Mouse (Mus musculus) megakaryocyte-erythroid progenitor cell, adult 5-6 weeks (primary cell): ENCODE data around the gene Reck. TPM values are rescaled to one million over a fixed set of nuclear protein-coding genes. Genes with fewer than 3 reads are reported as not detected.

Source experiments
- ATAC-seq: replicated peaks from 2 replicates; pipeline ENCODE4 v1.8.0; 2016; ENCODE audit warnings: mild to moderate bottlenecking, inconsistent platforms; ENCODE audit not compliant: severe bottlenecking, poor library complexity, low FRiP score, low TSS enrichment
- total RNA-seq, 2 experiments: library from RNA; stranded (forward) in 1 of 2; stranded (reverse) in 1 of 2; fragments of 200-1000, 215-1000 nt in 1 of 2; fragments of >200 nt in 1 of 2; fragmentation: Nextera tagmentation in 1 of 2; gene quantifications; 2 replicates each; pipeline ENCODE4 v1.2.3; 2014 to 2017

Gene Reck
- total RNA-seq (2014; fragmentation: Nextera tagmentation) (0.20 TPM in 1 of 2 replicates, not detected in the other), total RNA-seq (2017) (0.61 TPM in 1 of 2 replicates, not detected in the other)

- ATAC-seq: peak; percentile 67
Measured at GRCm38 (mm10) chr4:43875160-43875918, at the start of gene Reck. Gene Reck (plus strand): TSS chr4:43875530.

GRCm38 (mm10) chr4:43828806-43829205 is 46.5 kb upstream of the Reck start:
- no peak for ATAC-seq

- no peak for ATAC-seq
Measured at GRCm38 (mm10) chr4:43832031-43832430, 43.3 kb upstream of the Reck start.

- ATAC-seq: no peak
Measured at GRCm38 (mm10) chr4:43833752-43834151, 41.6 kb upstream of the Reck start.

GRCm38 (mm10) chr4:43834749-43835148 is 40.6 kb upstream of the Reck start:
- no peak for ATAC-seq

- ATAC-seq: no peak
Measured at GRCm38 (mm10) chr4:43838326-43838725, 37.0 kb upstream of the Reck start.

GRCm38 (mm10) chr4:43840101-43840500 is 35.2 kb upstream of the Reck start, which contains the start of gene Olfr157:
Gene Olfr157 (minus strand): TSS chr4:43840201.
- no peak for ATAC-seq

- ATAC-seq: no peak
Measured at GRCm38 (mm10) chr4:43851265-43851664, 24.1 kb upstream of the Reck start, which contains the start of gene Olfr155. Gene Olfr155 (plus strand): TSS chr4:43851565.

GRCm38 (mm10) chr4:43854101-43854500 is 21.2 kb upstream of the Reck start:
- no peak for ATAC-seq

GRCm38 (mm10) chr4:43859886-43860285 is 15.4 kb upstream of the Reck start:
- no peak for ATAC-seq

GRCm38 (mm10) chr4:43860744-43861519 is 14.4 kb upstream of the Reck start:
- ATAC-seq: peak; percentile 87

GRCm38 (mm10) chr4:43863298-43863697 is 12.0 kb upstream of the Reck start:
- no peak for ATAC-seq

- no peak for ATAC-seq
Measured at GRCm38 (mm10) chr4:43869821-43870220, 5.5 kb upstream of the Reck start.

GRCm38 (mm10) chr4:43874501-43874900 is 829 bp upstream of the Reck start:
- no peak for ATAC-seq

GRCm38 (mm10) chr4:43875919-43876411 is 635 bp downstream of the Reck start:
- 0 out of 2 replicates have a peak, but pooled peaks have one; percentile 23 for ATAC-seq

- ATAC-seq: no peak
Measured at GRCm38 (mm10) chr4:43877230-43877629, 1.9 kb downstream of the Reck start.

- ATAC-seq: no peak
Measured at GRCm38 (mm10) chr4:43878121-43878776, 2.9 kb downstream of the Reck start.

GRCm38 (mm10) chr4:43879566-43879965 is 4.2 kb downstream of the Reck start:
- ATAC-seq: no peak

GRCm38 (mm10) chr4:43884196-43884595 is 8.9 kb downstream of the Reck start:
- no peak for ATAC-seq

GRCm38 (mm10) chr4:43891247-43891646 is 15.9 kb downstream of the Reck start:
- no peak for ATAC-seq
